Mouse (Mus musculus) adrenal gland (tissue): ENCODE data around the gene Igsf21.

Source experiments
- intact Hi-C: fragments of 180-260 bp; cut with DNase I; formaldehyde crosslinking; loops from one replicate; pipeline ENCODE4 v1.15.1; 2025

Gene Igsf21

DNA sequence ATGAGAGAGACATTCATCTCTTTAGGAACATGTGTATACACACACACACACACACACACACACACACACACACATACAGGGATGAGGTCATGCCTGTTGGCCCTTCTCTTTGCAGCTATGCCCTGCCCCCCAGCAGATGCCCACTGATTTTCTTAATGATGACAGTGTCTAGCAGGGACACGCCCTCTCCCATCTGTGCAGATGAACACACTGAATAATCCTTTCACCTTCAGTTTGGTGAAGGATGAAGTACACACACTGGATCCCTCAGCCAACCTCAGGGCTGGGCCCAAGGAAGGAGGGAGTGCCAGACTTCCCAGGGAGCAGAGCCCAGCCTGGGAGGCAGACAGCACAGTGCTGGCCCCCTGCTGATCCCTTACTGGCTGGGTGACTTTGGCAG, 4.3 kb downstream of the Igsf21 start:
- intact Hi-C loops = no loop called here

GRCm38 (mm10) chr4:140237305-140237741, 9.3 kb downstream of the Igsf21 start:
- intact Hi-C loops = no loop called here

- intact Hi-C loops = no loop called here
Measured at GRCm38 (mm10) chr4:140235361-140236153, 11.0 kb downstream of the Igsf21 start.

GRCm38 (mm10) chr4:140234412-140235205, 12.0 kb downstream of the Igsf21 start:
- intact Hi-C loops = no loop called here

GRCm38 (mm10) chr4:140227837-140228236, 18.7 kb downstream of the Igsf21 start:
- intact Hi-C loops = no loop called here

DNA sequence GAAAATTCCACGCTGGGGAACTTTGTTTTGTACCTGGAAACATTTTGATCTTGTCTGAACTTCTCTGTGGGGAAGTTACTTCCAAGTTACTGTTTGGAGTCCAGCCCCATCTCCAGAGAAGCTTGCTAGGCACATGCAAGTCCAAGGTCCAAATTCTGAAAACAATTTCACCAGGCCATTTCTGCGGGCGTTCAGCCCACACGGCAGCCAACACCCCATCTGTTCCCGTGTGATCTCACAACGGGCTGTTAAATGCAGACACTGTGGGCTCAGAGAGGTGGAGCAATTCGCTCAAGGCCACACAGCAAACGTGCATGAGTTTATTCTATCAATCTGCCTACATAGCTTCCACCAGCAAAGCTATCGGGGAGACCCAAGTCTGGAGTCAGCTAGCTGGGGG, 21.4 kb downstream of the Igsf21 start:
- intact Hi-C loops = no loop called here

DNA sequence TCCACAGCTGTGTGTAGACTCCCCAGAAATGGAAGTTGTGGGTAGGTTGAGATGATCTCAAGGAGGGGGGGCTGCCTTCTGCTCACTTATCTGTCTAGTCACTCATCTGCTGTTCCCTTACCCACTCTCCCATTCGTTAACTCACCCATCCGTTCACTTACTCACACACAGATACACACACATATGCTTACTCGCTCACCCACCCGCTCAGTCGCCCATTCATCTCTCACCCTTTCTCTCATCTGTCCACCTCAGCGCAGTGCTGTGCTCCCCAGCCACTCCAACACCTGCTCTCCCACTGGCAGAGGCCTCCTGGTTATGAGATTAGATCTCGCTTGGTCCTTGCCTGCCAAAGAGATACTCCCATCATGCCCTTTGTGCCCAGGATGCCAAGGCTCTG, 22.1 kb downstream of the Igsf21 start:
- intact Hi-C loops = no loop called here

- intact Hi-C loops = no loop called here
Measured at GRCm38 (mm10) chr4:140223067-140223466, 23.5 kb downstream of the Igsf21 start.

DNA sequence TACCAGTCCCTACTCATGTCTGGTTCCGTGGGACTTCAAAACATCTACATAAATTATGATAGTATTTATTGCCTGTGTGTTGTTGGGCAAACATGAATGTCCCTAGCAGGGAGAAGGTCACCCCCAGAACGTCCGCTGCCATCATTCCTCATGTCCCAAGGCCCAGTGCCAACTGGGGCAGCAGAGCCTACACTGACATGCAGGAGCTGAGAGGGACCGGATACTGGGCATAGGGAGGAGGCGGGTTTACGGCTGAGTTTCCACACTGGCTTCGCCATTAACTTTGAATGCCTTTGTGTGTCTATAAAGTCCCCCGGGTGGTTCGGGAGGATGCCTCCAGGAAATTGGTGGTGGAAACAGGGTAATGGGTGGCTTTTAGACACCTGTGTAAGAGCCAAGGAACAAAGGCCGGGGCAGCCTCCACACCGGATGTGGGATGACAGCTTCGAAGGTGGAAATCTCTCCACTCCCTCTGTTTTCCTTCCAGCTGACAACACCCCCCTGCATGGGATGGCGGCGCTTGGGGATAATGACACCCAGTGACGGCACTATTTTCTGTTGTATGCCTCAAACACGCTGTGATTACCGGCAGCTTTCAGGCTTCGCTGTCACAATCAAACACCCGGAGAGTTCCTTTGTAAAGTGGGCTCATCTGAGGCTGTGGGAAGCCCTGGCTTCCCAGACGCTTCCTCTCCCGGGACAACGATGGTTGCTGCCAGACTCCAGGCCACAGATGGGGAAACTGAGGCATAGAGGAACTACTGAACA, 26.1 kb downstream of the Igsf21 start:
- intact Hi-C loops = no loop called here

DNA sequence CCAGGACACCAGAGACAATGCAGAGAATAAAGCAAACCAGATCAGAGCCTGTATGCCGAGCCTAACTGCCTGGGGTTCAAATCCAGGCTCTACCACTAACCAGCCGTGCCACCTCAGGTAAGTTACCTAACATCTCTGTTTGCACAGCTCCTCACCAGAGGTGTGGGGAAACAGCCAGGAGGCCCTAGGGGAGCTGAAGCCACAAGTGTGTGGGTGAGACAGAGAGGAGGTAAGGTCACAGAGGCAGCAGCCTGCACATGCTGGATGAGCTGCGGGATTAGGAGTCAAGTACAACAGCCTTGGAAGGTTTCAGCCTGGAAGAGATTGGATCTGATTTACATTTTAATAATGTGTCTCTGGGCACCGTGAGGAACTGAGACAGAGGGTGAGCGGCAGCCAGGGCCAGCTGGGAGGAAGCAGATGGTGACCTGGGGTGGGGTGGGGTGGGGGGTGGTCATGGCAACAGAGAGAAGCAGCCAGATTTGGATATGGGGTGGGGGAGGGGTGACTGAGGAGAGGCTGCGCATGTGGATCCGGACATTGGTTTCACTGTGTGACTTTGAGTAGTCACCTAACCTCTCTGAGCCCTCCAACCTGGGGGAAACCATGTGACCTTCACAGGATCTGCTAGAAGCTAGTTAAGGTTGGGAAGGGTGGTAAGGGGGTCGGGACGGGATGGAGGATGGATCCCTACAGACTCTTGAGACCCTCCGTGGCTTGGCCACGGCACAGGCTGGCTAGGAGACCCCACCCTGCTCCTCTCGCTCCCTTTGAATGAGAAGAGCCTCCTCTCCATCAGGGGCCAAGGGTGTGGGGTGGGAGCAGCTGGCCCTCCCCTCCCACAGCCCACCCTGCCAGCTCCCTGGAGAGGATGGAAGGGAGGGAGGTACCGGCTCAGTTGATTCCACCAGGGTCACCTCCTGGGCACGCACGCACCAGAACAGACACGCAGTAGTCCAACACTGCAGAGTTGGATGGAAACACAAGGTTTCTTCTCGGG, 27.4 kb downstream of the Igsf21 start:
- intact Hi-C loops = no loop called here

GRCm38 (mm10) chr4:140218384-140218783, 28.2 kb downstream of the Igsf21 start:
- intact Hi-C loops = no loop called here

DNA sequence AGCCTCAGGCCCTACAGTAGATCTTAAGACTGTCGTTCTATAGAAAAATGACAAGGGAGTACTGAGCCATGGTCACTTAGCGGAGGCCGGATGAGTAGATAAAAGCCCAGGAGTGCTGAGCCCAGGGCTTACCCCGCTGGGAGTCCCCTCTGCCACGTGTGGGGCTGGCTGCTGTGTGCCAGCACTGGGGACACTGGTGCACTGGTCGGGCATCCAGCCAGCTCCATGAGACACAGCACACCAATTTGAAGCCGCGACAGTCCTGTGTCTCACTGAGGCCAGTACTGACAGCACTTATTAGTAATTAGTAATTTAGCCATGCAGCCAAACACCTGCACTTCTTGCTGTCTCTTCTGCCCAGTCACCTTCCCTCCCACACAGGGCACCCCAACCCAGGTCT, 28.6 kb downstream of the Igsf21 start:
- intact Hi-C loops = no loop called here

- intact Hi-C loops = no loop called here
Measured at GRCm38 (mm10) chr4:140216096-140216495, 30.5 kb downstream of the Igsf21 start.

GRCm38 (mm10) chr4:140215205-140215604, 31.4 kb downstream of the Igsf21 start:
- intact Hi-C loops = no loop called here

DNA sequence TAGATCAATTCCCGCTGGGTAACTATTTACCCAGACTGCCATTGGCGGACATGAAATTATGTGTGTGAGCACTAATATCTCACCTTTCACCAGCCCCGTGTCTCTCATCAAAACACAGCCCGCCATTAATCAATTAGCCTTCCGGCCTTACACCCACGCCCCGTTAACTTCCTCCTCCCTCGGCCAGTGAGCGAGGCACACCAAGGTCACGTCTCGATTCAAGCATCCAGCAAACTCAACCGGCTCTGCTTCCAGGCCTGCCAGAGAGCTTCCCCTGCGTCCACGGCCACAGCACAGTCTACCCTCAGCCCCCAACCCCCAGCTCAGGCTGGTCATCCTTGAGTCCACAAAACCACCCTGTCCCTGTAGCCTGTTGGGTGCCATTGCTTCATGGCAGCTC, 32.2 kb downstream of the Igsf21 start:
- intact Hi-C loops = no loop called here

- intact Hi-C loops = no loop called here
Measured at GRCm38 (mm10) chr4:140210129-140210890, 36.3 kb downstream of the Igsf21 start.

DNA sequence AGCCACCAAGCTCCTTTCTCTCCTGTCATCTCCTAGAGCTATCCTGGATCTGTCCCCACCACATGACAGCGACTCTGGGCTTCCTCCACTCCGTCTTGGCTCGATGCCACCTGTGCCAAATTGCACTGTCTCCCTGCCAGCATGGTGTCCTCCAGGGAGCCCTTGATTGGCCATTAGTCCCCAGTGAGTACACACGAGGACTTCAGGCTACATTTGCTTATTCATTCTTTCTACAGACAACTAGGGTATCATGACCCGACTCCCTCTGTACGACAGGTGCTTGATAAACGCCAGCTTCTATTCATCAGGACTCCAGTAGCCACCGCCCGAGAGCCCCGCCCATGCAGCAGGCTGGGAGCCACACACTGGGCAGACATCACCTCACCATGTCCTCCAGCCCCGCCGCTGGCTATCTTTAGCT, 40.8 kb downstream of the Igsf21 start:
- intact Hi-C loops = no loop called here

DNA sequence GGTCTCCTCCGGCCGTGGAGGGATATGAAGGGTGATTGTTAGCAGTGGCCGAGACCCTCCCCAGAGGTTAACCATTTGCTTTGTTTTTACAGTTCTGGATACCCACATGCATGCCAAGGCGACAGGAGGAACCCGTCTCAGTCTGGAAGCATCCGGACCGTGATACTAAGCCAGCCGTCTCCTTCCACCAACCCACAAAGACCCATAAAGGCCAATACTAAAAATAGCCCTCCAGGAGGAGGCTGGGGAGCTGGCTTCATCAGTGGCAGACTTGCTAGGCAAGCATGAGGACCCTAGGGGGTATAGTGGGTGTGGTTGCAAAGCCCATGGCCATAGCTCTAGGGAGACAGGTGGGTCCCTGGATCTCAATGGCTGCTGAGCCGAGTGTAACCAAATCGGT, 41.8 kb downstream of the Igsf21 start:
- intact Hi-C loops = no loop called here

DNA sequence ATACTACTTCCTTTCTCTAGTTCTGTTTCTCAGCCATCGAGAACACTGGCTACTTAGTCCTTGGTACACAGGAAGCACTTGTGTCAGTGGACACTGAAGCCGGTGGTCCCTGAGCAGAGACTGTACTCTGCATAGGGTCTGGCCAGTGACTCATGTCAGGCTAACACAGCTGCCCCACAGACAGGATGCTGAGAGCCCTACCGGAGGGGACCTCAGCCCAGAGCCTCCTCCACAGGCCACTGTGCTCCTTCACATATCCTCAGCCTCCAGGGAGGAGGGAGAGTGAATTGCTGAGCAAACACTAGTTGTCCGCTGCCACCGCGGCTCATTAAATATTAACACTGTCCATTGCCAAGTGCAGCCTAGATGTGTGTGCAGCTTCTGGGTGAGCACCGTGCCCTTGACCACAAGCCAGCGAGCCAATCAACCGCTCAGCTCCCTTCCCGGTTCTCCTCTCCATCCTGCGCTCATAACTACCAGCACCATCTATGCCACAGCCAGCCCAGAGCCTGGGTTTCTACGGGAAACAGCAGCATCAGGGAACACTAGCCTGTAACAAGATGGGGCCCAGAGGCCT, 42.8 kb downstream of the Igsf21 start:
- intact Hi-C loops = no loop called here
